Comparison of ENCODE assay signal across 8 mouse cellular contexts in the genomic region with DNA sequence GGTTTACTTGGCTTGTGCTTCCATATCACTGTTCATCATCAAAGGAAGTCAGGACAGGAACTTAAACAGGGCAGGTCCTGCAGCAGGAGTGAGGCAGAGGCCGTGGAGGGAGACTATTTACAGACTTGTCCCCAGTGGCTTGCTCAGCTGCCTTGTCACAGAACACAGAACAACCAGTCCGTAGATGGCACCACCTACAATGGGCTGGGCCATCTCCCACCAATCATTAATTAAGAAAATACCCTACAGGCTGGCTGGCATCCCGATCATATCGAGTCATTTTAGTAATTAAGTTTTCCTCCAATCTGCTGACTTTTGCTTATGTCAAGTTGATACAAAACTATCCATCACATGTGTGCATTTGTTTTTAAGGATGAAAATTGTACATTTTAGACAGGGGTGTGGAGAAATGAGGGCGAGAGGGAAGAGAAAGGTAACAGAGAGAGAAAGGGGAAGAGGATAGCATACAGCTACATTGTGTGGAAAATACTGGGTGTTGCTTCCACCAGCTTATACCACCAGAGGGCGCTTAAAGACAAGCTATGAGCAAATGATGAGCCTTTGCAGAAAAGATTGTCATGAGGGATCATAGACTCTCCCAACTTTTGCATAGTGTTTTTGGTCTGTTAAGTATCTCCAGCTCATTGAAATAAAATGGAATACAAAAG. TPM values are rescaled to one million over a fixed set of nuclear protein-coding genes. Genes with fewer than 3 reads are reported as not detected.
DNase-seq lines count a peak whose midpoint lies in the region; ATAC-seq and TF ChIP-seq lines count a peak whose summit lies in the region.

No protein-coding gene starts in this region.

- no peaks in the 10 kb centered on the region for H3K9me3 ChIP-seq in embryonic facial prominence, embryonic 14.5 days (ENCODE audit: control insufficient read depth, low read length)
- no peaks in the 10 kb centered on the region for H3K9me3 ChIP-seq in liver, embryonic 16.5 days (replicated peaks; ENCODE audit: control insufficient read depth, low read length)
- H3K9me3 ChIP-seq in neural tube, embryonic 11.5 days (ENCODE audit: control insufficient read depth, low read length), result no peaks in the 10 kb centered on the region
- H3K9me3 ChIP-seq in stomach, postnatal 0 days (ENCODE audit: control insufficient read depth, low read length), result no peaks in the 10 kb centered on the region

- no peak overlapping the region for H3ac ChIP-seq in C2C12 (ENCODE audit: control insufficient read depth, insufficient read length, low read depth)

- no peak overlapping the region for H3K4me3 ChIP-seq in C2C12 (ENCODE audit: insufficient read depth, poor library complexity, severe bottlenecking)
- no peak overlapping the region for H3K4me3 ChIP-seq in embryonic facial prominence, embryonic 14.5 days (ENCODE audit: low read depth, low read length)
- no peak overlapping the region for H3K4me3 ChIP-seq in liver, embryonic 16.5 days (ENCODE audit: low read depth, low read length)
- H3K4me3 ChIP-seq in neural tube, embryonic 11.5 days (ENCODE audit: low read depth, low read length), result no peak overlapping the region
- H3K4me3 ChIP-seq in stomach, postnatal 0 days (ENCODE audit: low read depth, low read length), result no peak overlapping the region

- intact Hi-C loops in heart, postnatal 14 days (cut with DNase I), result loop anchor here (2.0 kb wide), 1 partner anchor 197 kb away; no protein-coding TSS in a partner anchor

- H3K4me1 ChIP-seq in embryonic facial prominence, embryonic 14.5 days (ENCODE audit: control insufficient read depth, insufficient read depth, low read length), result no peaks in the 10 kb centered on the region
- peaks cover 11% of the 10 kb centered on the region for H3K4me1 ChIP-seq in liver, embryonic 16.5 days (ENCODE audit: control insufficient read depth, low read depth, low read length)
- H3K4me1 ChIP-seq in neural tube, embryonic 11.5 days (ENCODE audit: control insufficient read depth, insufficient read depth, low read length), result no peaks in the 10 kb centered on the region
- H3K4me1 ChIP-seq in stomach, postnatal 0 days (replicated peaks; ENCODE audit: control insufficient read depth, insufficient read depth), result no peaks in the 10 kb centered on the region

- no peaks in the 10 kb centered on the region for H3K79me2 ChIP-seq in C2C12 (ENCODE audit: control insufficient read depth, insufficient read depth)

- 28% methylated on average over 6 of the region's 6 CpGs for whole genome bisulfite sequencing in embryonic facial prominence, embryonic 14.5 days
- 30% methylated on average over 6 of the region's 6 CpGs for WGBS in large intestine, adult 2 months
- 20% methylated on average over 6 of the region's 6 CpGs for WGBS in liver, embryonic 16.5 days (ENCODE audit: insufficient replicate concordance)
- WGBS in neural tube, embryonic 11.5 days, result 37% methylated on average over 6 of the region's 6 CpGs
- WGBS in stomach, postnatal 0 days, result 28% methylated on average over 6 of the region's 6 CpGs

- DNase-seq in adrenal gland, postnatal 25 days, result peak; percentile 55
- peak; percentile 87 for DNase-seq in embryonic facial prominence, embryonic 14.5 days (ENCODE audit: low spot score)
- peak; percentile 66 to 85 for DNase-seq in heart, postnatal 14 days
- DNase-seq in large intestine, adult 2 months (ENCODE audit: low read depth, low spot score), result peak; percentile 43
- peak; percentile 71 for DNase-seq in neural tube, embryonic 11.5 days (ENCODE audit: low spot score)
- peak; percentile 62 for DNase-seq in stomach, postnatal 0 days (ENCODE audit: low spot score)

- H3K27me3 ChIP-seq in C2C12 (ENCODE audit: control insufficient read depth, insufficient read depth, insufficient read length), result no peaks in the 10 kb centered on the region
- no peaks in the 10 kb centered on the region for H3K27me3 ChIP-seq in embryonic facial prominence, embryonic 14.5 days (replicated peaks; ENCODE audit: control insufficient read depth, insufficient read depth, low read length)
- H3K27me3 ChIP-seq in liver, embryonic 16.5 days (ENCODE audit: control insufficient read depth, insufficient read depth, low read depth, low read length), result no peaks in the 10 kb centered on the region
- H3K27me3 ChIP-seq in neural tube, embryonic 11.5 days (ENCODE audit: control insufficient read depth, insufficient read depth, low read length), result no peaks in the 10 kb centered on the region
- no peaks in the 10 kb centered on the region for H3K27me3 ChIP-seq in stomach, postnatal 0 days (ENCODE audit: control insufficient read depth, insufficient read depth, low read length)

- no peaks in the 10 kb centered on the region for H3K79me3 ChIP-seq in C2C12 (ENCODE audit: low read depth)

- H3K9ac ChIP-seq in embryonic facial prominence, embryonic 14.5 days (ENCODE audit: low read depth, low read length), result no peak overlapping the region
- H3K9ac ChIP-seq in liver, embryonic 16.5 days (ENCODE audit: low read depth, low read length), result no peak overlapping the region
- H3K9ac ChIP-seq in neural tube, embryonic 11.5 days (ENCODE audit: low read length), result no peak overlapping the region
- H3K9ac ChIP-seq in stomach, postnatal 0 days (ENCODE audit: low read length), result no peak overlapping the region

- peak; percentile 67; the same call in 1 of the 2 replicates for ATAC-seq in embryonic facial prominence, embryonic 14.5 days (ENCODE audit: low read depth)
- 0 out of 2 replicates have a peak, but pooled peaks have one; percentile 31 for ATAC-seq in liver, embryonic 16.5 days (ENCODE audit: low read depth)
- peak; percentile 64 for ATAC-seq in neural tube, embryonic 11.5 days (ENCODE audit: insufficient read depth, low FRiP score, low TSS enrichment)
- peak; percentile 56; the same call in 1 of the 2 replicates for ATAC-seq in stomach, postnatal 0 days (ENCODE audit: low FRiP score, low TSS enrichment)

- no peaks in the 10 kb centered on the region for H3K36me3 ChIP-seq in C2C12 (ENCODE audit: control insufficient read depth, insufficient read depth)
- H3K36me3 ChIP-seq in embryonic facial prominence, embryonic 14.5 days (ENCODE audit: control insufficient read depth, insufficient read depth, low read length), result no peaks in the 10 kb centered on the region
- H3K36me3 ChIP-seq in liver, embryonic 16.5 days (ENCODE audit: control insufficient read depth, insufficient read depth), result no peaks in the 10 kb centered on the region
- H3K36me3 ChIP-seq in neural tube, embryonic 11.5 days (ENCODE audit: control insufficient read depth, insufficient read depth, low read length), result no peaks in the 10 kb centered on the region
- H3K36me3 ChIP-seq in stomach, postnatal 0 days (ENCODE audit: control insufficient read depth, insufficient read depth, low read length), result no peaks in the 10 kb centered on the region

- TF ChIP-seq EP300 in stomach, postnatal 0 days (optimal IDR thresholded peaks at IDR 0.05), result no peak

- no peak overlapping the region for H3K27ac ChIP-seq in embryonic facial prominence, embryonic 14.5 days (replicated peaks; ENCODE audit: low read depth, low read length)
- no peak overlapping the region for H3K27ac ChIP-seq in liver, embryonic 16.5 days (ENCODE audit: low read length)
- no peak overlapping the region for H3K27ac ChIP-seq in neural tube, embryonic 11.5 days (ENCODE audit: low read depth, low read length)
- no peak overlapping the region for H3K27ac ChIP-seq in stomach, postnatal 0 days (replicated peaks)

- TF ChIP-seq CTCF in C2C12 (IDR thresholded peaks at IDR 0.05; ENCODE audit: control insufficient read depth, insufficient read depth, insufficient read length), result peak; percentile 63
- peak; percentile 94 for TF ChIP-seq CTCF in stomach, postnatal 0 days (IDR thresholded peaks at IDR 0.05; ENCODE audit: low read depth)

- no peak overlapping the region for H3K4me2 ChIP-seq in embryonic facial prominence, embryonic 14.5 days (ENCODE audit: low read depth, low read length)
- H3K4me2 ChIP-seq in liver, embryonic 16.5 days (ENCODE audit: low read depth, low read length), result no peak overlapping the region
- no peak overlapping the region for H3K4me2 ChIP-seq in neural tube, embryonic 11.5 days (ENCODE audit: low read depth)
- no peak overlapping the region for H3K4me2 ChIP-seq in stomach, postnatal 0 days (replicated peaks; ENCODE audit: low read depth)

TF ChIP-seq in C2C12, 6 proteins besides CTCF, POLR2A, EP300 and RAD21:
- no peak for TF ChIP-seq USF1 (IDR thresholded peaks at IDR 0.05; ENCODE audit: low read depth)
- no peak for TF ChIP-seq FOSL1 (IDR thresholded peaks at IDR 0.05; ENCODE audit: insufficient read depth, low read length, poor library complexity, severe bottlenecking)
- TF ChIP-seq MYOG (IDR thresholded peaks at IDR 0.05; ENCODE audit: control insufficient read depth, extremely low read depth, insufficient read length), result no peak

RNA-seq across cellular contexts. Expression of a gene that starts 21.8 kb away (rescaled TPM):
- polyA plus RNA-seq in C2C12 (2012; fragmentation: generic; extraction: Trizol), result 146 TPM
- total RNA-seq in adrenal gland, postnatal 25 days (2021), result 0.46 TPM in 1 of 2 replicates, not detected in the other
- polyA plus RNA-seq in embryonic facial prominence, embryonic 14.5 days (2014; fragmentation: Nextera tagmentation; extraction: Ambion mirVana), result 4.9 and 6.8 TPM in 2 replicates
- total RNA-seq in heart, postnatal 14 days (2021), result 10 to 100 TPM; 10.3 to 11.3 TPM
- polyA plus RNA-seq in large intestine, adult 2 months (2012; rRNA removed), result 0.32 and 0.80 TPM in 2 replicates
- 1.1 TPM in 2 replicates for polyA plus RNA-seq in liver, embryonic 16.5 days (2015; fragmentation: Nextera tagmentation; extraction: Ambion mirVana)
- polyA plus RNA-seq in neural tube, embryonic 11.5 days (2014; fragmentation: Nextera tagmentation; extraction: Ambion mirVana), result 4.7 and 6.9 TPM in 2 replicates
- polyA plus RNA-seq in stomach, postnatal 0 days (2015; fragmentation: Nextera tagmentation; extraction: Ambion mirVana), result 3.8 and 4.2 TPM in 2 replicates

RNA-seq across cellular contexts. Expression of a gene that starts 22.2 kb away (rescaled TPM):
- 25.1 TPM for polyA plus RNA-seq in C2C12 (2012; fragmentation: generic; extraction: Trizol)
- total RNA-seq in adrenal gland, postnatal 25 days (2021), result 43.3 and 58.2 TPM in 2 replicates
- polyA plus RNA-seq in embryonic facial prominence, embryonic 14.5 days (2014; fragmentation: Nextera tagmentation; extraction: Ambion mirVana), result 84.5 and 88.0 TPM in 2 replicates
- total RNA-seq in heart, postnatal 14 days (2021), result 10 to 100 TPM; 29.7 to 29.8 TPM
- 18.6 and 23.7 TPM in 2 replicates for polyA plus RNA-seq in large intestine, adult 2 months (2012; rRNA removed)
- 54.9 and 61.7 TPM in 2 replicates for polyA plus RNA-seq in liver, embryonic 16.5 days (2015; fragmentation: Nextera tagmentation; extraction: Ambion mirVana)
- 80.8 and 84.6 TPM in 2 replicates for polyA plus RNA-seq in neural tube, embryonic 11.5 days (2014; fragmentation: Nextera tagmentation; extraction: Ambion mirVana)
- polyA plus RNA-seq in stomach, postnatal 0 days (2015; fragmentation: Nextera tagmentation; extraction: Ambion mirVana), result 59.6 and 61.4 TPM in 2 replicates

Comparison
In these comparisons a context has a peak if more than half of its experiments do, and no peak if none do; other contexts are left out.
1. RNA of a gene that starts 21.8 kb away (polyA plus RNA-seq): 146 TPM in C2C12 (single experiment); 4.9 to 6.8 TPM in embryonic facial prominence, embryonic 14.5 days, 4.7 to 6.9 TPM in neural tube, embryonic 11.5 days, 3.8 to 4.2 TPM in stomach, postnatal 0 days, 1.1 TPM in liver, embryonic 16.5 days and 0.32 to 0.80 TPM in large intestine, adult 2 months; every median in the first group is over 10 times any median in the second.
2. Peak in every context shown above with its lines, with median percentiles within 50 percentile points of each other: DNase-seq and ATAC-seq.